Mouse (Mus musculus): ENCODE results near the gene Gm20671. TPM values are rescaled to one million over a fixed set of nuclear protein-coding genes. Genes with fewer than 3 reads are reported as not detected.
"Not testable (repeated sequence)": the region's sequence is repeated elsewhere in the genome, so short reads cannot be mapped to it uniquely, and the experiment has no call there.

Gm20671 gene
- total RNA-seq (2021) (1 to 10 TPM in 1 of 2 experiments, not detected in 1; 5.2 TPM), polyA plus RNA-seq (2012; rRNA removed) (11.5 and 14.2 TPM in 2 replicates)
- long read RNA-seq, partial matches to known transcripts = 1 of 1 reads
- long read RNA-seq, other reads (novel, unspliced or antisense) = 0 of 1 reads

DNA sequence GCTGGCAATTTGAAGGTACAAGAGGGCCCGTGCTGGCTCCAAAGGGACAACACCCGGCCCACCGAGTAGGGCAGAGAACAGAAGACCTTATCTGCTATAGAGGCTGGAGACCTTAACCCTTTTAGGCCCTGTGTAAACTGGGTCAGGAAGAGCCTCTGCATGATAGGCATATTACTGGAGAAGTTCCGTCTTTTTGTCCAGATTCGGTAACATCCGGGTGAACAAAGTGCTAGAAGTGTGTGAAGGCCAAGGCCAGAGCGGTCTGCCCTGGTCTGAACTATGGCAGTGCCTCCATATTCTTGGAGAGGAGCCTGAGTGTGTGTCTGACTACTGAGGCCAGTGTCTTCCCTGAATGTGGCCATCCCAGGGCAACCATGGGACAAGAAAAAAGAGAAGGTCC lies at the start of gene Gm20671:
Gene Gm20671 (minus strand): TSS at position 101 of the 400 bp plus-strand sequence.
- DNase-seq = peak; percentile 45

DNA sequence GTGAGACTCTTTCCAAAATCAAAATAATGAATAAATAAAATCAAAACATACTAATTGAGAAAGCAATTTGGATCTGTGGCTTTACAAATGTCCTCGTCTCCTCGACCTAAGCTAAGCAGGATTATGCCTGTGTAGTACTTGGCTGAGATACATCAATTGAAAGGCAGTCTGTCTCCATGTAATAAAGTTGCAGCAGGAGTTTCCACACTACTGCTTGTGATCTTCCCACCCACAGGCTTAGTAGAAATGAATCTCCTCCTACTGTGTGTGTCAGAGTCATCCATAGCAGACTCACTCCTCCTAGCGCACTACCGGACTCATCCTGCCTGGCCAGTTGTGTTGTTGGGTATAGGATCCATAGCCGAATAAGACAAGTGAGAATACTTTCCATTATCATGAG lies 45.4 kb upstream of the Gm20671 start:
- DNase-seq = no peak

DNA sequence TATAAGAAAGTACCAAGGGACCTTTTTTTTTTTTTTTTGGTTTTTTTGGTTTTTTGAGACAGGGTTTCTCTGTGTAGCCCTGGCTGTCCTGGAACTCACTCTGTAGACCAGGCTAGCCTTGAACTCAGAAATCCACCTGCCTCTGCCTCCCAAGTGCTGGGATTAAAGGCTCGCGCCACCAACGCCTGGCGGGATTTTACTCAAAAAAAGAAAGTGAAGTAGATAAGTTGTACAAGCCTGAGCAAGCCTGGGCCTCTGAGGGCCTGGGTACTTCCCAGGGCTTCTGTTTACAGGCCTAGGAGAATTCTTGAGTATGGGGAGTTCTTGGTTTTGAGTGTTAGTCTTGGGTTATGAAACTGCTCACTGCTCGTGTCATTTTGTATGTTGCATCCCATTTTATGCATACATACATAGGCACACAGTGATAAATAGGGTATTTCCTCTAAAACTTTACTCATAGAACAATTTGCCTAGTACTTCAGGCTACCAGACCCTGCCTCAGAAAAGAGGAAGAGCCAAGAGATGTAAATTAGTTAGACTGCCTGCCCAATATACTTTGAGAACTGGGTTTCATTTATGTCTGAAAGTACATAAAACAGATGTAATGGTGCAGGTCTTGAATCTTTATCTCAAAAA lies 42.6 kb upstream of the Gm20671 start:
- no peak for DNase-seq

DNA sequence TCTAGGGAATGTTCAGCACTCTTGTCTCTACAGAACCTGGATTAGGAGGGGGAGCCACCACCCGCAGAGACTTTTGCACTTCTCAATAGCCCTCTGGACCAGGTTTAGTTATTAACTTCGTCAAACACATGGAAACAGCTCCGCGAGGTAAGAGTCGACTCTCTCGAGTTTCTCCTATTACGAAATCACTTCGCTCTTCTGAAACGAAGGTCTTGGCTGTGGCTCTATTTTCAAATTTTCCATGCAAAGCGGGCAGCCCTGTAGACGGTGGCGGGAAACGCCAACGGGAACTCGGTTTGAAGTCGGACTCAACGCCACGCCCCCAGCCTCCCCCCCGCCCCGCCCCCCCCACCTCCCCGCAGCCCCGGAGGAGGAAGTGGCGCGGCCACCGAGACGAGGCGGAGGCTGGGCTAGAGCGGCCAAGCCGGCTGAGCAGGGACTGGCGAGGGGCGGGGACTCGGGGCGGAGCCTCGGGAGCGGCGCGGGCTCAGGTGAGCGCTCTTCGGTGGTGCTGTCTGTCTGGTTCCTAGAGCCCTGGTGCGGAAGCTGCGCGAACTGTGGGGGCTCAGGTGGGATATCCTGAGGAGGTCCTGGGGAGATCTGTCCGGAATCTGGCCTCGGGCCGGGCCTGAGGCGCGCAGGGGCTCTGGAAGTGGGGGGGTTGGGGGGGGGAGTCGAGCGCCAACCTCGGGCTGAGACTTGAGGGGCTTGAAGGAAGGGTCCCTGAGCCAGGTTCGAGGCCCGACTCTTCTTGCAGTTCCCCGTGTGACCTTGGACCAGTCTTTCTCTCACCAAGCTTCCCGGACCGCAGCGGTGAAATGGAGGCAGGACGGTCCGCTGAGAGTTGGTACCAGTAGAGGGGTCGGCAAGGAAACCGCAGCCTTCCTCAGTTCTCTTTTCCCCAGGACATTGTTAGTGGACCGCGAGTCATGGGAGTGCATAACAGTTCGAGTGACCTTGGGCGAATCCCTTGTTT lies 36.6 kb upstream of the Gm20671 start, which contains the start of gene Depdc5:
Gene Depdc5 (plus strand): TSS at position 449 of the 976 bp plus-strand sequence.
- peak; percentile 97 for DNase-seq

DNA sequence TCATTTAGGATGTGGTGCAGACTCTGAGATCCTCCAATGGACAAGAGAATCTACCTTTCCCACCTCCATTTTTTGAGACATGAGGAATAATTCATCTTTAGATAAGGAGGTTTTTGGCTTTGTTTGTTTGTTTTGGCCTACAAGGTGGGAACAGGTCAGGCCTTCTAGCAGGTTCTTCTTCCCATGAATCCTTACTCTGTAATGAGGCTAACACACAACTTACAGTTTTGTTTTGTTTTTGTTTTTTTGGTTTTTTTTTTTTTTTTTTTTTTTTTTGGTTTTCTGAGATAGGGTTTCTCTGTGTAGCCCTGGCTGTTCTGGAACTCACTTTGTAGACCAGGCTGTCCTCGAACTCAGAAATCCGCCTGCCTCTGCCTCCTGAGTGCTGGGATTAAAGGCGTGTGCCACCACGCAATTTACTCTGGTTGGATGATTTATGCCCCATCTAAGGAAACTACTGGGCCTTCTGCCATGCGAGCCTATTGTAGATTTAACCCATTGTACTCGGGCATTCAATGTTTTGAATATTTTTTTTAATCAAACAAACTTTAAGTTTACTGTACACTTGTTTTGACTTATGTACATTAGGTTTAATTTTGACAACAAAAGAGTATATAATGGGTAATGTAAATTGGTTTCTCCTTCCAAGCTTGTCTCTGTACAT lies 35.7 kb upstream of the Gm20671 start:
- peak; percentile 27 for DNase-seq

DNA sequence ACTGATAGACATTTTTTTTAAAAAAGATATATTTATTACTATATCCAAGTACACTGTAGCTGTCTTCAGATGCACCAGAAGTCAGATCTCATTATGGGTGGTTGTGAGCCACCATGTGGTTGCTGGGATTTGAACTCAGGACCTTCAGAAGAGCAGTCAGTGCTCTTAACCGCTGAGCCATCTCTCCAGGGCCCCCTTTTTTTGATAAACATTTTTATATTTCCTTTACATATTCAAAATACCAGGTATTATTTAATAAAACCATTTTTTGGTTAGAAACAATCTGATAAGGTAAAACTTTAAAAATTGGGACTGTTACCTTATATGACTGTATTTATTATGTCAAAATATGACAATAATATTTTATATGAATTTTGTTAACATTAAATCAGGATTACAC lies 34.2 kb upstream of the Gm20671 start:
- no peak for DNase-seq

DNA sequence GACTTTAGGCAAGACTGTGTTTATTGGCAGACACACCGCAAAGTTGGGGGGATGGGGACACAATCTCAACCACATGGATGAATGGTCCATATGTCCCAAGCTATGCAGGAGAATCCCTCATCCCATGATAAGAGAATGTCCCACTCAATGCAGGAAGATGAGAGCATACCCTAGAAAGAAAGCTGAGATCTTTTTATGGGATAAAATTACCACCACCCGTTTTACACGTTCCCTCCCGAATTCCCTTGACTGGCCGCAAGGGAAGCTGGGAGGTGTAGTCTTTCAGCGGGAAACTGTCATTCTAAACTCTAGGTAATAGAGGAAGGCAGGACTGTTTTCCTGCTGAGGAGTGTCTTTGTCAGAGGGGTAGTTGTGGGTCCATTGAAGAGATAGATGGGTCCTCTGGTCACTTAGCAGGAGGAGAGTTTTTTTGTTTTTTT lies 30.9 kb upstream of the Gm20671 start:
- DNase-seq = peak; percentile 64

DNA sequence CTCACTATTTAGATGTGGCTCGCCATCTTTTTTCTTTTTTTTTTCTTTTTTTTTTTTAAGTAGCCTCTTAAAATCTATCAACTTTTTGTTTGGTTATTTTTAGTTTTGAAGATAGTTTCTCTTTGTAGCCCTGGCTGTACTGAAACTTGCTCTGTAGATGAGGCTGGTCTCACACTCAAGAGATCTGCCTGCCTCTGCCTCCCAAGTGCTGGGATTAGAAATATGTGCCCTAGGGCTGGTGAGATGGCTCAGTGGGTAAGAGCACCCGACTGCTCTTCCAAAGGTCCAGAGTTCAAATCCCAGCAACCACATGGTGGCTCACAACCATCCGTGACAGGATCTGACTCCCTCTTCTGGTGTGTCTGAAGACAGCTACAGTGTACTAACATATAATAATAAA lies 28.4 kb upstream of the Gm20671 start:
- DNase-seq = not testable (repeated sequence)

DNA sequence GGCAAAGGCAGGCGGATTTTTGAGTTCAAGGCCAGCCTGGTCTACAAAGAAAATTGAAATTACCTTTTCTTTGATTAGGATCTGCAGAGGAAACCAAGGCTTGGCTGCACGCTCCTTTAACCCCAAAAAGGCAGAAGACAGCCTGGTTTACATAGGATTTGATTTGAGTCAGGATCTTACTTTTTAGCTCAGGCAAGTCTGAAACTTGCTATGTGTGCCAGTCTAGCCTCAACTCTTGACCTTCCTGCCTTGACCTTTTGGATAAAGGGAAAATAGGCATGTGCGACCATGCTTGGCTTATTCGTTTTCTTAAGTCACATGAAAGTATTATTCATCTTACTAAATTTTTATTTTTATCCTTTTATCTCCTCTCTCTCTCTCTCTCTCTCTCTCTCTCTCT lies 27.9 kb upstream of the Gm20671 start:
- DNase-seq = no peak

DNA sequence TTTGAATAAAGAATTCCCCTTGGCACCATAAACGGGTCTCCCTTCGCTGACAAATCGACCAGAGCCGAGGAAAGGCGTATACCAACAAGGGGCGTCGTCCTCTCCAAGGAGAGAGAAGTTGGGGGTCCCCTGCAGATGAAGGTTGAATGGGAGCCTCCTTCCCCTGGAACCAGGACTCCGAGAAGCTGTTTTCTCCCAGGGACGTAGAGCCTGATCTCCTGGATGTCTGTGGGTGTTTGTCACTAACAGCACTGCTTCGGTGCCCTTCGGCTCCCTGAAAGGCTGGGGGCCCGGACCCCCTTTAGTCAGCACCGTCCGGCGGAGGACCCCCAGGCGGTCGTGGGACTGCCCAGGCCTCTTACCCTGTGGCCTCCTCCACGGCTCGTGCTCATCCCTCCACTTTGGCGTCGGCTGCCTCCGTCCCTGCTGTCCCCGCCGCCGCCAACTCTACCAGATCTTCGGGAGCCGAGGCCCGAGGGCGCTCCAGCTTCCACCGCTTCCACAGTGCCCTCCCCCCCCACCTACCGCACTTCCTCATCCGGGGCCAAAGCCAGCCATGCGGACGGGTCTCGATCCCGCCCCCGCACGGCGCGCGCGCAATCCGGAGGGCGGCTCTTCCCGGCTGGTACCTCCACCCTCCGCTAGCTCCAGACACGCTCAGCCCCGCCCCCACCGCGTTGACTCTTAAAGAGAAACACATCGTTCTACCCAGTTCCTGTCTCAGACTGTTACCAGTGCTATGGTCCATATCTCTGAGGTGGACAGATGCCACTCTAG lies 27.0 kb upstream of the Gm20671 start, which contains the start of gene Prr14l:
Gene Prr14l (minus strand): TSS at position 526 of the 777 bp plus-strand sequence.
- DNase-seq = peak; percentile 99

DNA sequence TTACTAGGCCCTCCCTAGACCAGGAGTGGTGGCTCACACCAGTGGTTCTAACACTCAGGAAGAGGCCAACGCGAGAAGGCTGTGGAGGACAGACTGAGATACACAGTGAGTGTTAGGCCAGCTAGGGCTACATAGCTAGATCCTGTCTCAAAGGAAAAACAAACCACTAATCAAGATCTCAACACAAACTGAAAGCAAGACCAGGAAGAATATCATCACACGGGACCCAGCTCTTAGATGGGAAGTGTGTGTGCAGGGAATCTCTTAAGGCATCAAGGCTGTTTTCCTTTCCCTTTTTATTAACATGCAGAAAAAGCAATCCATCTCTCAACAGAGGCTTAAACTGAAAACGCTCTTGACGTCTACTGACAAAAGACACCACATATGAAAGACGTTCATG lies 25.1 kb upstream of the Gm20671 start:
- DNase-seq = no peak

DNA sequence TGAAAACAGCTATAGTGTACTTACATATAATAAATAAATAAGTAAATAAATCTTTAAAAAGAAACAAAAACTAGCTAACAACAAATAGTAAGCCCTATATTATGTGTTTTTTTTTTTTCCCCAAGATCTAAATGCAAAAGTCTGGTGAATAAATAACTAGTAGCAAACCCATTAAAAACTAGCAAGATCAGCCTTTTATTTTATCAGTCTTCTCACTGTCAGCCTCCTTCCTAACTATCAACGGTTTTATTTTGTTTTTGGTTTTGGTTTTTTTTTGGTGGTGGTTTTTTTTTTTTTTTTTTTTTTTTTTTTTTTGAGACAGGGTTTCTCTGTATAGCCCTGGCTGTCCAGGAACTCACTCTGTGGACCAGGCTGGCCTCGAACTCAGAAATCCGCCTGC lies 22.7 kb upstream of the Gm20671 start:
- DNase-seq = not testable (repeated sequence)

DNA sequence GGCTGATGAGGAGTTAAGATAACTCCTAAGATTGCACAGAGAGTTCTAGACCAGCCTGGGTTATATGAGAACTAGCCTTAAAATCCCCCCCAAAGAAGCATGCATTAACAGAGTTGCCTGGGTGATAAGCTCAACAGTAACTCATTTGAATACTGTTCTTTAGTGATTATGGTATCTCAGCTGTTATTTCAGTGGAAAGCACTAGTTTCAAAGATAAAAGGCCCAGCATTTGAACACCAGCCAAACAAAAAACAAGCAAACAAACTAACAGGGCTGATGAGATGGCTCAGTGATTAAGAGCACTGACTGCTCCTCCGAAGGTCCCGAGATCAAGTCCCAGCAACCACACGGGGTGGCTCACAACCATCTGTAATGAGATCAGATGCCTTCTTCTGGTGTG lies 22.3 kb upstream of the Gm20671 start:
- no peak for DNase-seq

DNA sequence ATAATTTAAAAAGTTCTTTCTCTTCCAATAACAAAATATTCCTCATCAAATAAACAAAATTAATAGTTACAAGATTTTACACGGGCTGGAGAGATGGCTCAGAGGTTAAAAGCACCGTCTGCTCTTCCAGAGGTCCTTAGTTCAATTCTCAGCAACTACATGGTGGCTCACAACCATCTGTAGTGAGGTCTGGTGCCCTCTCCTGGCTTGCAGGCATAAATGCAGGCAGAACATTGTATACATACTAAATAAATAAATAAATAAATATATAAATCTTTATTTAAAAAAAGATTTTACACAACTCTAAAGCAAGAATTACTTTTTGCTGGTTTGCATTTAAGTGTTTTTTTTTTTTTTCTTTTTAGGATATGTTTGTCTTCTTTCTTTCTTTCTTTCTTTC lies 13.1 kb upstream of the Gm20671 start:
- DNase-seq = no peak

DNA sequence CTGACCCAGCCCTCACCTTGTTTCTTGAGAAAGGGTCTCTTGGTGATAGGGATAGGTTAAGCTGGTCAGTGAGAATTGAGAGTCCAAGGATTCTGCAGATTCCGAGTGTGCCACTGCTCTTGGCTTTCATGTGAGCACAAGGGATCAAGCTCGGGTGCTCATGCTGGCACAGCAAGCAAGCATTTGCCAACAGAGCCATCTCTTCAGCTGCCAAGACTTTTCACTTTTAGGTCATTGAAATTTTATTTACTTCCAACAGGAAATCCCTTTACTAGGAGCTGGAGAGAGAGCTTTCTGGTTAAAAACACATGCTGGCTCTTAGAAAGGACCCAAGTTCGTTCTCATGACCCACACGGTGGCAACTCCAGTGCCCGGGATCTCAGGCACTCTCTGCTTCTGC lies 10.1 kb upstream of the Gm20671 start:
- no peak for DNase-seq

DNA sequence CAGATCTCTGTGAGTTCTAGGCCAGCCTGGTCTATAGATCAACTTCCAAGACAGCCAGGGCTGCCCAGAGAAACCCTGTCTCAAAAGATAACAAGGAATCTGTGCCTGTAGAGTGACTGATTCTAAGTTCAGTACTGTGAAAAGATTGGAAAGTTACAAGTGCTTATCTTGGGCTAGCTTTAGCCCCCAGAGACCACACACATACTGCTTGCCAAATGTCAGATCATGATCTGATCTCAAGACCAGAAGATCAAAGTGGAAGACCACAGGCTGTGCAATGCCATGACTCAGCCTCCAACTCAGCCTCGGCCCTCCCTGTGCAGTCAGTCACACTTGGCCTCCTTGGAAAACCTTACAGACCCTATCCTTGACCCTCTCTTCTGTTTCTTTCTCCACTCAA lies 7.6 kb upstream of the Gm20671 start:
- DNase-seq = peak; percentile 67

DNA sequence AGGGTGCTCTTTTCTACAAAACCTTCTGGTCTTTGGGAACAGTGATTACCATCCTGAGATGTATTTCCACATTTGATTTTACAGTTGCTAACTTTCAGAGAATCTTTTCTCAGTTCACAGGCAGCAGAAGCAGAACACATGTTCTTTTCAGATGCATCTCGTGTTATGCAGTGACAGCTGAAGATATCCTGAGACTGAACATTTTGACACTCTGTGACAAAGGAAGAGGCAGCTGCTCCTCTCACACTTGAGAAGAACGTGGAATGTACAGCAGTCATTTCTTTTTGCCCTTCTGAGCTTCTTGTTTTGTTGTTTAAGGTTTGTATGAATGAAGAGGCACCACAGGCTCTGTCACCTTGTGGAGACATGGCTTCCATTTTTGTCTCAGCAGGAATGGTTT lies 3.1 kb upstream of the Gm20671 start:
- DNase-seq = no peak

DNA sequence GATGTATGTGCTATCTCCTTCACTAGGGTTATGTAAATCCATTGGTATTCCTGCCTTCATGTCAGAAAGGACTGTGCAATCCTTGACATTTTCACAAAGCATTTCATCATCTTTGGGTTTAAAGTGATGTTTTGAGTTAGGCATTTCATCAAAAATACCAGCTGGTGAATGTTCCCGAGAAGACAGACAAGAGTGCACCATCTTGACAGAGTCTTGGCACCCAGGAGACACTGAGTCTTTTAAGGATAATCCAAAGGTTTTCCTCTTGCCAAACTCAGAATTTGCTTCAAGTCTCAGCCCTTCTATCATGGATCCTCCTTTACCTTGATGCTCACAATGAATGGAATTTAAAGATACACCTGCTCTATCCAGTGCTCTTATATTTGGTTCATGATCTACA lies 1.9 kb upstream of the Gm20671 start:
- not testable (repeated sequence) for DNase-seq

DNA sequence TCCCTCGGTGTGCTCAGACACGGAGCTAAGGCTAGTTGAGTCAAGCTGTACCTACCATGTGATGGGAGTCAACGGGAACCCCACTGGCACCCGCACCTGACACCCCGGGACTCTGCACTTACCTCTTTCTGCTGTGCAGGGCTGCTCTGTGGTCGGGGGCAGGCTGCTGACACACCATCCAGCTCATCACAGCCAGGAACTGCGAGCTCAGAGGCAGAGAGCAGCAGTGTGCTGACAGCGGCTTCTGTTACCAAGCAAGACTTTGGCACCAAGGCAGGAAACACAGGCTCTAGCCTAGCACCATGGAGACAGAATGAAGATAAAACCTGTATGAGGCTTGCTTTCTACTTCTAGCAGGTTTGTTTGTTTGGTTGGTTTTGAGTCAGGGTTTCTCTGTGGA lies 6.4 kb downstream of the Gm20671 start:
- DNase-seq = no peak

DNA sequence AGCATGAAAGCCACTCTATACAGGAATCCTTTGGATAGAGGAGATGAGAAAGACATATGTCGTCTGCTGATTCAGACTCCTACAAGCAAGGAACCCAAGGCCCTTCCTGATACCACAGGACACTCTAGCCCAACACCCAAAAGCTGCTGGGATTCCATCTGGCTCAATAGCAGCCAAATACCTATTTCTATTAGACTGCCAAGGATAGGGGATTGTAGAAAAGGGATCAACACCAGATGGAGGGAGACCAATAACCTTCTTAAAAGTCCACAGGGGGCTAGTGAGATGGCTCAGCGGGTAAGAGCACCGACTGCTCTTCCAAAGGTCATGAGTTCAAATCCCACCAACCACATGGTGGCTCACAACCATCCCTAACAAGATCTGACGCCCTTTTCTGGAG lies 11.5 kb downstream of the Gm20671 start:
- DNase-seq = no peak

DNA sequence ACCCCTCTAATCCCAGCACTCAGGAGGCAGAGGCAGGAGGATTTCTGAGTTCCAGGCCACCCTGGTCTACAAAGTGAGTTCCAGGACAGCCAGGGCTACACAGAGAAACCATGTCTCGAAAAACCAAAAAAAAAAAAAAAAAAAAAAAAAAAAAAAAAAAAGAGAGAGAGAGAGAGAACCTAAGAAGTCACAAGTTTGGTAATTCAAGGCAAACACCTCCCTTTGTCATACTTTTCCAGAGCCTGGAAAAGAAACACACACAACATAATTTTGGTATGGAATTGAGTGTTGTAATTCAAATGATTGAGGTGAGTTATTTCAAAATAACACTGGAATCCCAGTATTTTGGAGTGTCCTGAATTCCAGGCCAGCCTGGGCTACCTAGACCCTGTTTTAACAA lies 40.5 kb downstream of the Gm20671 start:
- not testable (repeated sequence) for DNase-seq

Data from adrenal gland, adult 2 months (tissue).